Mouse (Mus musculus): ENCODE data around the gene Cabp2. TPM values are rescaled to one million over a fixed set of nuclear protein-coding genes. Genes with fewer than 3 reads are reported as not detected.
"Not testable (repeated sequence)": the region's sequence is repeated elsewhere in the genome, so short reads cannot be mapped to it uniquely, and the experiment has no call there.

Gene Cabp2
- polyA plus RNA-seq, 1 experiment: not detected

- no peak overlapping the region for H3K27ac ChIP-seq (ENCODE audit: insufficient read depth, low read length)
- 0 out of 2 replicates have a peak, but pooled peaks cover 2% of the 10 kb centered on the region for H3K9me3 ChIP-seq (replicated peaks; ENCODE audit: control insufficient read depth, insufficient read depth, low read length, poor library complexity, severe bottlenecking)
- H3K36me3 ChIP-seq (ENCODE audit: control insufficient read depth, insufficient read depth, low read length, poor library complexity, severe bottlenecking): no peaks in the 10 kb centered on the region
- H3K4me3 ChIP-seq (ENCODE audit: low read depth, low read length): no peak overlapping the region
- H3K27me3 ChIP-seq (ENCODE audit: control insufficient read depth, insufficient read depth, low read length, poor library complexity, severe bottlenecking): no peaks in the 10 kb centered on the region
- H3K9ac ChIP-seq (ENCODE audit: low read depth, poor library complexity, severe bottlenecking): no peak overlapping the region
- TF ChIP-seq EP300 (IDR thresholded peaks at IDR 0.05; ENCODE audit: insufficient read depth, low read depth, low read length): no peak
- TF ChIP-seq POLR2A (IDR thresholded peaks at IDR 0.05; ENCODE audit: insufficient read depth, low read length): no peak
- no peak for TF ChIP-seq CTCF (IDR thresholded peaks at IDR 0.05; ENCODE audit: low read depth, low read length)
- no peaks in the 10 kb centered on the region for H3K4me1 ChIP-seq (ENCODE audit: control insufficient read depth, insufficient read depth, low read length)
Measured at GRCm38 (mm10) chr19:4066280-4066679, 15.1 kb upstream of the Cabp2 start.

GRCm38 (mm10) chr19:4066877-4067276 lies 14.5 kb upstream of the Cabp2 start:
- Histone ChIP-seq H3K4me3 (ENCODE audit: low read depth, low read length) (no peak overlapping the region), H3K9me3 (replicated peaks; ENCODE audit: control insufficient read depth, insufficient read depth, low read length, poor library complexity, severe bottlenecking) (0 out of 2 replicates have a peak, but pooled peaks cover 2% of the 10 kb centered on the region), H3K27ac (ENCODE audit: insufficient read depth, low read length) (no peak overlapping the region), H3K9ac (ENCODE audit: low read depth, poor library complexity, severe bottlenecking) (no peak overlapping the region), H3K27me3 (ENCODE audit: control insufficient read depth, insufficient read depth, low read length, poor library complexity, severe bottlenecking) (no peaks in the 10 kb centered on the region), H3K4me1 (ENCODE audit: control insufficient read depth, insufficient read depth, low read length) (no peaks in the 10 kb centered on the region), H3K36me3 (ENCODE audit: control insufficient read depth, insufficient read depth, low read length, poor library complexity, severe bottlenecking) (no peaks in the 10 kb centered on the region)
- TF ChIP-seq EP300 (IDR thresholded peaks at IDR 0.05; ENCODE audit: insufficient read depth, low read depth, low read length) (no peak), CTCF (IDR thresholded peaks at IDR 0.05; ENCODE audit: low read depth, low read length) (no peak), POLR2A (IDR thresholded peaks at IDR 0.05; ENCODE audit: insufficient read depth, low read length) (no peak)

- H3K4me1 ChIP-seq (ENCODE audit: control insufficient read depth, insufficient read depth, low read length); H3K9ac ChIP-seq (ENCODE audit: low read depth, poor library complexity, severe bottlenecking); H3K36me3 ChIP-seq (ENCODE audit: control insufficient read depth, insufficient read depth, low read length, poor library complexity, severe bottlenecking); H3K9me3 ChIP-seq (replicated peaks; ENCODE audit: control insufficient read depth, insufficient read depth, low read length, poor library complexity, severe bottlenecking); H3K27ac ChIP-seq (ENCODE audit: insufficient read depth, low read length); H3K4me3 ChIP-seq (ENCODE audit: low read depth, low read length); H3K27me3 ChIP-seq (ENCODE audit: control insufficient read depth, insufficient read depth, low read length, poor library complexity, severe bottlenecking): not testable (repeated sequence)
Measured at GRCm38 (mm10) chr19:4068242-4068641, 13.1 kb upstream of the Cabp2 start.

GRCm38 (mm10) chr19:4068717-4069410 lies 12.5 kb upstream of the Cabp2 start:
- Histone ChIP-seq H3K27me3 (ENCODE audit: control insufficient read depth, insufficient read depth, low read length, poor library complexity, severe bottlenecking) (no peaks in the 10 kb centered on the region), H3K4me1 (ENCODE audit: control insufficient read depth, insufficient read depth, low read length) (no peaks in the 10 kb centered on the region), H3K36me3 (ENCODE audit: control insufficient read depth, insufficient read depth, low read length, poor library complexity, severe bottlenecking) (no peaks in the 10 kb centered on the region), H3K27ac (ENCODE audit: insufficient read depth, low read length) (no peak overlapping the region), H3K4me3 (ENCODE audit: low read depth, low read length) (no peak overlapping the region), H3K9me3 (replicated peaks; ENCODE audit: control insufficient read depth, insufficient read depth, low read length, poor library complexity, severe bottlenecking) (0 out of 2 replicates have a peak, but pooled peaks cover 2% of the 10 kb centered on the region), H3K9ac (ENCODE audit: low read depth, poor library complexity, severe bottlenecking) (no peak overlapping the region)
- TF ChIP-seq POLR2A (IDR thresholded peaks at IDR 0.05; ENCODE audit: insufficient read depth, low read length) (no peak), CTCF (IDR thresholded peaks at IDR 0.05; ENCODE audit: low read depth, low read length) (no peak), EP300 (IDR thresholded peaks at IDR 0.05; ENCODE audit: insufficient read depth, low read depth, low read length) (no peak)

- Histone ChIP-seq H3K9ac (ENCODE audit: low read depth, poor library complexity, severe bottlenecking) (0 out of 2 replicates have a peak overlapping the region, but pooled peaks have one; percentile 42), H3K4me1 (ENCODE audit: control insufficient read depth, insufficient read depth, low read length) (no peaks in the 10 kb centered on the region), H3K27me3 (ENCODE audit: control insufficient read depth, insufficient read depth, low read length, poor library complexity, severe bottlenecking) (no peaks in the 10 kb centered on the region), H3K36me3 (ENCODE audit: control insufficient read depth, insufficient read depth, low read length, poor library complexity, severe bottlenecking) (no peaks in the 10 kb centered on the region), H3K27ac (ENCODE audit: insufficient read depth, low read length) (no peak overlapping the region), H3K4me3 (ENCODE audit: low read depth, low read length) (no peak overlapping the region), H3K9me3 (replicated peaks; ENCODE audit: control insufficient read depth, insufficient read depth, low read length, poor library complexity, severe bottlenecking) (0 out of 2 replicates have a peak, but pooled peaks cover 2% of the 10 kb centered on the region)
- TF ChIP-seq POLR2A (IDR thresholded peaks at IDR 0.05; ENCODE audit: insufficient read depth, low read length): no peak
- no peak for TF ChIP-seq EP300 (IDR thresholded peaks at IDR 0.05; ENCODE audit: insufficient read depth, low read depth, low read length)
- TF ChIP-seq CTCF (IDR thresholded peaks at IDR 0.05; ENCODE audit: low read depth, low read length): no peak
Measured at GRCm38 (mm10) chr19:4070311-4070710, 11.1 kb upstream of the Cabp2 start.

GRCm38 (mm10) chr19:4070756-4071155 lies 10.6 kb upstream of the Cabp2 start:
- no peak overlapping the region for H3K4me3 ChIP-seq (ENCODE audit: low read depth, low read length)
- 0 out of 2 replicates have a peak, but pooled peaks cover 2% of the 10 kb centered on the region for H3K9me3 ChIP-seq (replicated peaks; ENCODE audit: control insufficient read depth, insufficient read depth, low read length, poor library complexity, severe bottlenecking)
- H3K27me3 ChIP-seq (ENCODE audit: control insufficient read depth, insufficient read depth, low read length, poor library complexity, severe bottlenecking): no peaks in the 10 kb centered on the region
- no peaks in the 10 kb centered on the region for H3K4me1 ChIP-seq (ENCODE audit: control insufficient read depth, insufficient read depth, low read length)
- 0 out of 2 replicates have a peak overlapping the region, but pooled peaks have one; percentile 42 for H3K9ac ChIP-seq (ENCODE audit: low read depth, poor library complexity, severe bottlenecking)
- H3K36me3 ChIP-seq (ENCODE audit: control insufficient read depth, insufficient read depth, low read length, poor library complexity, severe bottlenecking): no peaks in the 10 kb centered on the region
- TF ChIP-seq CTCF (IDR thresholded peaks at IDR 0.05; ENCODE audit: low read depth, low read length) (no peak), POLR2A (IDR thresholded peaks at IDR 0.05; ENCODE audit: insufficient read depth, low read length) (no peak), EP300 (IDR thresholded peaks at IDR 0.05; ENCODE audit: insufficient read depth, low read depth, low read length) (no peak)
- H3K27ac ChIP-seq (ENCODE audit: insufficient read depth, low read length): no peak overlapping the region
